Mouse (Mus musculus): ENCODE results near the gene Ubxn4. TPM values are rescaled to one million over a fixed set of nuclear protein-coding genes. Genes with fewer than 3 reads are reported as not detected.

Gene Ubxn4
- 78.7 to 81.8 TPM (median 80.8 TPM) in 4 replicates for total RNA-seq (2023)

GRCm38 (mm10) chr1:128243627-128243995, at the start of gene Ubxn4:
TSS of gene Ubxn4 (plus strand) at chr1:128243964.

GRCm38 (mm10) chr1:128328218-128328617, 84.5 kb downstream of the Ubxn4 start, which contains the start of gene Lct:
TSS of gene Lct (minus strand) at chr1:128328318.

Other genes with a start within 250 kb of the Ubxn4 start
- gene Zranb3, start 140.9 kb upstream of the Ubxn4 start, total RNA-seq (2023): 8.9 to 10.5 TPM (median 9.9 TPM) in 4 replicates
- gene R3hdm1, start 140.7 kb upstream of the Ubxn4 start, total RNA-seq (2023): 125 to 142 TPM (median 135 TPM) in 4 replicates
- 0.09 to 0.46 TPM (median 0.32 TPM) in 4 replicates for gene Lct, start 84.4 kb downstream of the Ubxn4 start, total RNA-seq (2023)
- 36.5 to 41.0 TPM (median 39.4 TPM) in 4 replicates for gene Mcm6, start 115.7 kb downstream of the Ubxn4 start, total RNA-seq (2023)
- gene Dars, start 173.4 kb downstream of the Ubxn4 start, total RNA-seq (2023): 47.2 to 50.6 TPM (median 49.0 TPM) in 4 replicates

Data from B cell, adult 62 days (primary cell).